Mouse (Mus musculus): ENCODE measurements around the gene Cela3b.

GRCm38 (mm10) chr4:137371596-137372523 lies 58.5 kb downstream of the Cela3b start:
- no peak for TF ChIP-seq POLR2A (IDR thresholded peaks at IDR 0.05; ENCODE audit: borderline replicate concordance, low read depth, low read length)
- no peak for TF ChIP-seq CTCF (IDR thresholded peaks at IDR 0.05; ENCODE audit: low read depth, low read length)
